Mouse (Mus musculus) midbrain, postnatal 0 days (tissue): ENCODE measurements around the gene Copz2. TPM values are rescaled to one million over a fixed set of nuclear protein-coding genes. Genes with fewer than 3 reads are reported as not detected.

Source experiments
- ATAC-seq: fragments of 200-750 bp; cut with Nextera tagmentation; 2 replicates; pipeline ENCODE4 v1.8.0; 2017; ENCODE audit warnings: moderate number of reproducible peaks, mild to moderate bottlenecking, moderate TSS enrichment, moderate library complexity; ENCODE audit not compliant: low FRiP score
- DNase-seq: peaks from one replicate; pipeline ENCODE4 v3.0.0-alpha.2; 2015; ENCODE audit warnings: low spot score
- H3K27ac ChIP-seq: fragments of 300-500 bp; sonication (generic); 2 replicates; pipeline ENCODE4 v1.5.1; 2014; ENCODE audit warnings: low read depth, mild to moderate bottlenecking, low read length, mixed read lengths
- H3K27me3 ChIP-seq: fragments of 300-500 bp; sonication (generic); 2 replicates; pipeline ENCODE4 v1.6.1; 2014; ENCODE audit warnings: low read length, control low read depth, mixed read lengths; ENCODE audit not compliant: insufficient read depth
- H3K36me3 ChIP-seq: fragments of 300-500 bp; sonication (generic); 2 replicates; pipeline ENCODE4 v1.6.1; 2014; ENCODE audit warnings: low read length, control low read depth, mixed read lengths; ENCODE audit not compliant: insufficient read depth
- H3K4me1 ChIP-seq: fragments of 300-500 bp; sonication (generic); 2 replicates; pipeline ENCODE4 v1.6.1; 2014; ENCODE audit warnings: mild to moderate bottlenecking, control low read depth, antibody characterized with exemption, low read length, mixed read lengths; ENCODE audit not compliant: insufficient read depth
- H3K4me2 ChIP-seq: fragments of 300-500 bp; sonication (generic); 2 replicates; pipeline ENCODE4 v1.6.1; 2014; ENCODE audit warnings: low read depth, mild to moderate bottlenecking, low read length, mixed read lengths; ENCODE audit not compliant: poor library complexity, severe bottlenecking
- H3K4me3 ChIP-seq: fragments of 300-500 bp; sonication (generic); 2 replicates; pipeline ENCODE4 v1.5.1; 2014; ENCODE audit warnings: low read depth, mild to moderate bottlenecking, low read length, moderate library complexity
- H3K9ac ChIP-seq: fragments of 300-500 bp; sonication (generic); replicated peaks from 2 replicates; pipeline ENCODE4 v1.6.1; 2014; ENCODE audit warnings: mild to moderate bottlenecking, low read length, moderate library complexity, mixed read lengths; ENCODE audit not compliant: poor library complexity, severe bottlenecking
- H3K9me3 ChIP-seq: fragments of 300-500 bp; sonication (generic); 2 replicates; pipeline ENCODE4 v1.6.1; 2016; ENCODE audit warnings: low read length, control low read depth
- CTCF ChIP-seq: IDR thresholded peaks from 2 replicates; pipeline ENCODE4 v1.5.1; 2016; ENCODE audit warnings: antibody characterized with exemption, mild to moderate bottlenecking
- WGBS: fragments of 180-500 bp; shearing (Covaris S2); extraction: QIAGEN DNeasy Blood & Tissue Kit; methylation state at CpG from one replicate; pipeline ENCODE4 v1.1.7; 2014; 5-methylcytosine and 5-hydroxymethylcytosine counted together
- polyA plus RNA-seq: library from polyadenylated mRNA; unstranded; fragments of >200 nt; fragmentation: Nextera tagmentation; extraction: Ambion mirVana; gene quantifications from 2 replicates; pipeline ENCODE4 v1.2.1, GENCODE M21; 2015
- total RNA-seq: library from RNA; depleted of rRNA; stranded (reverse); fragments of >200 nt; gene quantifications from 2 replicates; pipeline ENCODE4 v1.2.3, GENCODE M21; 2014

The Copz2 gene
- total and polyA plus RNA-seq, 2 experiments from 2014 or later: 12.7 to 20.3 TPM

GRCm38 (mm10) chr11:96879359-96879758 is 29.7 kb downstream of the Copz2 start:
- Histone ChIP-seq H3K4me1 (peaks cover 14% of the 10 kb centered on the region; the same call in 1 of the 2 replicates), H3K4me2 (no peak overlapping the region), H3K27me3 (no peaks in the 10 kb centered on the region), H3K27ac (no peak overlapping the region), H3K4me3 (no peak overlapping the region), H3K9ac (no peak overlapping the region), H3K36me3 (no peaks in the 10 kb centered on the region), H3K9me3 (no peaks in the 10 kb centered on the region)
- WGBS: 11% methylated on average over 7 of the region's 7 CpGs
- no peak for TF ChIP-seq CTCF
- no peak for ATAC-seq
- DNase-seq: no peak

- Histone ChIP-seq H3K27ac (no peak overlapping the region), H3K9ac (no peak overlapping the region), H3K36me3 (no peaks in the 10 kb centered on the region), H3K27me3 (no peaks in the 10 kb centered on the region), H3K4me2 (no peak overlapping the region), H3K4me3 (no peak overlapping the region), H3K9me3 (no peaks in the 10 kb centered on the region), H3K4me1 (peaks cover 12% of the 10 kb centered on the region; the same call in 1 of the 2 replicates)
- TF ChIP-seq CTCF: no peak
- DNase-seq (no peak), ATAC-seq (no peak)
- 90% methylated on average over 9 of the region's 9 CpGs for WGBS
These were observed 30.6 kb downstream of the Copz2 start for GRCm38 (mm10) chr11:96880296-96880695.

- ATAC-seq (no peak), DNase-seq (peak; percentile 61)
- H3K4me1 ChIP-seq: 0 out of 2 replicates have a peak, but pooled peaks cover 7% of the 10 kb centered on the region
- no peaks in the 10 kb centered on the region for H3K9me3 ChIP-seq
- no peak overlapping the region for H3K9ac ChIP-seq
- H3K36me3 ChIP-seq: no peaks in the 10 kb centered on the region
- H3K27me3 ChIP-seq: no peaks in the 10 kb centered on the region
- peak overlapping the region; percentile 26; the same call in 1 of the 2 replicates for H3K27ac ChIP-seq
- no peak overlapping the region for H3K4me3 ChIP-seq
- 19% methylated on average over 5 of the region's 5 CpGs for WGBS
- no peak overlapping the region for H3K4me2 ChIP-seq
- TF ChIP-seq CTCF: no peak
These were observed 36.3 kb downstream of the Copz2 start for GRCm38 (mm10) chr11:96885901-96886340.

- no peak for DNase-seq
These were observed 37.4 kb downstream of the Copz2 start for GRCm38 (mm10) chr11:96886942-96887546.

GRCm38 (mm10) chr11:96891784-96892527 is 42.3 kb downstream of the Copz2 start:
- TF ChIP-seq CTCF: no peak
- H3K27me3 ChIP-seq: no peaks in the 10 kb centered on the region
- ATAC-seq (no peak), DNase-seq (no peak)
- no peak overlapping the region for H3K4me3 ChIP-seq
- no peak overlapping the region for H3K4me2 ChIP-seq
- 65% methylated on average over 13 of the region's 14 CpGs for WGBS
- H3K27ac ChIP-seq: no peak overlapping the region
- H3K36me3 ChIP-seq: no peaks in the 10 kb centered on the region
- H3K9me3 ChIP-seq: no peaks in the 10 kb centered on the region
- H3K9ac ChIP-seq: no peak overlapping the region
- H3K4me1 ChIP-seq: no peaks in the 10 kb centered on the region

More at GRCm38 (mm10) chr11:96886942-96887546, 37.4 kb downstream of the Copz2 start:
- no peak overlapping the region for H3K9ac ChIP-seq
- H3K4me2 ChIP-seq: no peak overlapping the region
- H3K4me3 ChIP-seq: no peak overlapping the region
- 0 out of 2 replicates have a peak, but pooled peaks cover 7% of the 10 kb centered on the region for H3K4me1 ChIP-seq
- no peaks in the 10 kb centered on the region for H3K27me3 ChIP-seq
- H3K9me3 ChIP-seq: no peaks in the 10 kb centered on the region
- WGBS: 80% methylated on average over 8 of the region's 8 CpGs
- TF ChIP-seq CTCF: no peak
- no peak overlapping the region for H3K27ac ChIP-seq
- H3K36me3 ChIP-seq: no peaks in the 10 kb centered on the region
- ATAC-seq: no peak
